Mouse (Mus musculus) G1E (cell line): Measurements from ENCODE around the gene C1s2. TPM values are rescaled to one million over a fixed set of nuclear protein-coding genes. Genes with fewer than 3 reads are reported as not detected.
"Not testable (repeated sequence)": the region's sequence is repeated elsewhere in the genome, so short reads cannot be mapped to it uniquely, and the experiment has no call there.

Source experiments
- ATAC-seq: 2 replicates; pipeline ENCODE4 v1.8.0; 2016; ENCODE audit warnings: mild to moderate bottlenecking; ENCODE audit not compliant: insufficient number of reproducible peaks, poor library complexity, low FRiP score, severe bottlenecking; ENCODE audit errors: extremely low read depth
- DNase-seq: peaks from one replicate; pipeline ENCODE4 v3.0.0; 2012; ENCODE audit warnings: low spot score
- H3K27me3 ChIP-seq: 2 replicates; pipeline ENCODE4 v1.6.1; 2012; ENCODE audit warnings: mild to moderate bottlenecking, low read length, inconsistent platforms; ENCODE audit not compliant: insufficient read depth
- H3K36me3 ChIP-seq: replicated peaks from 2 replicates; pipeline ENCODE3; 2012; ENCODE audit warnings: mild to moderate bottlenecking, inconsistent platforms
- H3K4me1 ChIP-seq: 2 replicates; pipeline ENCODE4 v1.6.1; 2012; ENCODE audit warnings: low read depth, low read length, inconsistent platforms, mixed read lengths; ENCODE audit not compliant: insufficient read depth
- H3K4me3 ChIP-seq: 2 replicates; pipeline ENCODE4 v1.5.1; 2012; ENCODE audit warnings: low read depth, mild to moderate bottlenecking, inconsistent platforms, low read length, moderate library complexity, mixed read lengths
- H3K9me3 ChIP-seq: replicated peaks from 2 replicates; pipeline ENCODE4 v1.6.1; 2012; ENCODE audit warnings: inconsistent platforms
- CTCF ChIP-seq: IDR thresholded peaks from 2 replicates; pipeline ENCODE4 v1.5.1; 2012; ENCODE audit warnings: low read depth, low read length, inconsistent platforms, mixed read lengths
- GATA1 ChIP-seq: IDR thresholded peaks from 2 replicates; pipeline ENCODE4 v1.6.1; 2012; ENCODE audit warnings: borderline replicate concordance, low read length, inconsistent platforms, mixed read lengths
- GATA2 ChIP-seq: IDR thresholded peaks from 2 replicates; pipeline ENCODE4 v1.6.1; 2012; ENCODE audit warnings: low read depth, low read length, inconsistent platforms, borderline replicate concordance
- POLR2AphosphoS5 ChIP-seq: IDR thresholded peaks from 2 replicates; pipeline ENCODE4 v1.6.1; 2012; ENCODE audit warnings: low read depth, low read length, inconsistent platforms; ENCODE audit not compliant: insufficient replicate concordance
- TAL1 ChIP-seq: conservative IDR thresholded peaks from 2 replicates; pipeline ENCODE4 v1.6.1; 2012; ENCODE audit warnings: low read depth, low read length, inconsistent platforms, mixed read lengths
- polyA plus RNA-seq: library from polyadenylated mRNA; stranded (reverse); fragments of >175 nt; gene quantifications from 2 replicates; pipeline ENCODE4 v1.2.3, GENCODE M21; 2012
- total RNA-seq, 2 experiments: library from RNA; stranded (forward) in 1 of 2; stranded (reverse) in 1 of 2; fragments of 200-1000 nt in 1 of 2; fragments of >200 nt in 1 of 2; fragmentation: Nextera tagmentation in 1 of 2; gene quantifications; 2 replicates each; pipeline ENCODE4 v1.2.3; 2014 to 2017

The C1s2 gene
- total and polyA plus RNA-seq, 3 experiments, result 0.05 TPM; not detected in 2

DNA sequence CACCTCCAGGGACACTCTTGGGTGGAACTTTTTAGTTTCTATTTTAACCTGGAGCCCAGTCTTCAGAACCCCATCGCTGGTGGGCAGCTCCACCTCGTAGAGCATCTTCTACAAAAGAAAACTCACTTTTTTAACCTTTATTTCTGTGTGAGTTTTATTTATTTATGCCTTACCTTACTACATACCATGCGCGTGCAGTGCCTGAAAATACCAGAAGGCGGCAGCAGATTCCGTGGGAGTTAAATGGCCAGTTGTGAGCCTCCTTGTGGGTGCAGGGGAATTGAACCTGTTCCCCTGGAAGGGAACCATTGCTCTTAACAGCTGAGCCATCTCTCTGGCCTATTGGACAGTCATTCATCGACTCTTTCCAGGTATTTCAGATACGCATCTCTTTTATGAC, 5.1 kb upstream of the C1s2 start:
- TF ChIP-seq POLR2AphosphoS5 (no peak), GATA1 (no peak), TAL1 (no peak), CTCF (peak; percentile 71)
- no peak for DNase-seq
- Histone ChIP-seq H3K4me1 (peaks cover 4% of the 10 kb centered on the region), H3K4me3 (no peak overlapping the region), H3K27me3 (peaks cover 7% of the 10 kb centered on the region), H3K36me3 (no peaks in the 10 kb centered on the region), H3K9me3 (no peaks in the 10 kb centered on the region)
- ATAC-seq, result peak; percentile 34; the same call in 1 of the 2 replicates

GRCm38 (mm10) chr6:124640041-124640440, 4.2 kb upstream of the C1s2 start:
- Histone ChIP-seq H3K27me3 (peaks cover 9% of the 10 kb centered on the region), H3K36me3 (no peaks in the 10 kb centered on the region), H3K4me1 (peaks cover 4% of the 10 kb centered on the region), H3K9me3 (no peaks in the 10 kb centered on the region), H3K4me3 (no peak overlapping the region)
- TF ChIP-seq CTCF, result no peak
- TF ChIP-seq GATA2, result no peak
- TF ChIP-seq TAL1, result no peak
- no peak for TF ChIP-seq POLR2AphosphoS5
- TF ChIP-seq GATA1, result no peak
- ATAC-seq (no peak; the same call in 1 of the 2 replicates), DNase-seq (no peak)

DNA sequence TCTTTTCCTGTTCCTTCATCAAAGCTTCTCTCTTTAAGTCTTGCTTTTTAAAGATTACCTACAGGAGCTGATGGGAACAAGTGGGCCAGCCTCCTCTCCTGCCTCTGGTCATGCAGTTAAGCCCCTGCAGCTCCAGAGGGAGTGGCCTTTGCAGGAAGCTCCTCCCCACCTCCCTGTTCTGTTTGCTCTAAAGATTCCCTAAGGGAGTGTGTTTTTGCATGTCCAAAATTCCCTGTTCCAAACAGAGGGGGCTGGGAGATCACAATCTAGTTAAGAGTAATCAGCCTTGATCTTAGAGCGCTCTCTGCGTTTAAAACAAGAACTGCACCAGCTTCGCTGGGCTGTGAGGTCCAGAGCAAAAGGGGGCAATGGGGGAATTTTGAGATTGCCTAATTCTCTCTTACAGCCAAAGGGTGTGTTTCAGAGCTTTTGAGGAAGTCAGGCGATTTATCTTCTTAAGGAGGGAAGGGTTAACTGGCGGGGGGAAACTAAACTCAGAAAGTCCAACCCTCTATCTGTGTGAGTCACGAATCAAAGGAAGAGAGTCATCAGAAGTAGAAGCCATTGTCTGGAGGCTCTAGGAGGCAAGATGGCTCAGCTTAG, 1.1 kb upstream of the C1s2 start:
- peaks cover 15% of the 10 kb centered on the region for H3K27me3 ChIP-seq
- H3K9me3 ChIP-seq, H3K36me3 ChIP-seq, H3K4me3 ChIP-seq, ATAC-seq, H3K4me1 ChIP-seq, DNase-seq: not testable (repeated sequence)

- Histone ChIP-seq H3K36me3 (no peaks in the 10 kb centered on the region), H3K27me3 (peaks cover 10% of the 10 kb centered on the region), H3K9me3 (no peaks in the 10 kb centered on the region), H3K4me1 (no peaks in the 10 kb centered on the region), H3K4me3 (no peak overlapping the region)
- DNase-seq (no peak), ATAC-seq (no peak)
- TF ChIP-seq TAL1, result no peak
- TF ChIP-seq GATA1, result no peak
- no peak for TF ChIP-seq GATA2
- TF ChIP-seq POLR2AphosphoS5, result no peak
- TF ChIP-seq CTCF, result no peak
These were observed 5.1 kb downstream of the C1s2 start for GRCm38 (mm10) chr6:124630763-124631162.

GRCm38 (mm10) chr6:124626184-124626583, 9.7 kb downstream of the C1s2 start:
- H3K4me1 ChIP-seq, H3K36me3 ChIP-seq, ATAC-seq, DNase-seq, H3K4me3 ChIP-seq, H3K9me3 ChIP-seq, H3K27me3 ChIP-seq: not testable (repeated sequence)

DNA sequence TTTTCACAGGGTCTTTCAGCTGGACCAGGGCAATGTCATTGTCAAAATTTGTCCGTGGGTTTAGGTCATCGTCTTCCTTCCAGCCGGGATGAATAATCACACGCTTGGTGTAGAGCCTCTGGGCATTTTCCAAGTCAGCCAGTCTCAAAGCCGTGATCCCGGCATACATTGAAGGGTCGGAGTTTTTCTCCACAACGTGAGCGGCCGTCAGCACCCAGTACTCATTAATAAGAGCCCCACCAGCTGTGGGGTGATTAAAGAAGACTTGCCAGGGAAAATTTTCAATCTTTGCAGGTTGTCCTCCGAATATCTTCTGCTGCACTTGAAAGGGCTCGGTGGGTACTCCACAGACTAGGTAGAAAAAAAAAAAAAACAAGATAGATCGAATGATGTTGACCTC, 10.3 kb downstream of the C1s2 start:
- DNase-seq, result no peak

GRCm38 (mm10) chr6:124602031-124602430, 33.9 kb downstream of the C1s2 start:
- DNase-seq (no peak), ATAC-seq (no peak)
- Histone ChIP-seq H3K4me1 (no peaks in the 10 kb centered on the region), H3K27me3 (no peaks in the 10 kb centered on the region), H3K36me3 (no peaks in the 10 kb centered on the region), H3K9me3 (no peaks in the 10 kb centered on the region), H3K4me3 (no peak overlapping the region)
- TF ChIP-seq POLR2AphosphoS5 (no peak), CTCF (no peak), GATA1 (no peak), TAL1 (no peak), GATA2 (no peak)

More for the DNA sequence above, 10.3 kb downstream of the C1s2 start:
- TF ChIP-seq GATA1 (no peak), POLR2AphosphoS5 (no peak), GATA2 (no peak), CTCF (no peak), TAL1 (no peak)
- Histone ChIP-seq H3K36me3 (no peaks in the 10 kb centered on the region), H3K4me3 (no peak overlapping the region), H3K27me3 (peaks cover 5% of the 10 kb centered on the region), H3K4me1 (no peaks in the 10 kb centered on the region), H3K9me3 (no peaks in the 10 kb centered on the region)
- no peak for ATAC-seq
